Mouse (Mus musculus) embryonic facial prominence, embryonic 13.5 days (tissue): Measurements from ENCODE around the gene Ms4a4b. TPM values are rescaled to one million over a fixed set of nuclear protein-coding genes. Genes with fewer than 3 reads are reported as not detected.
"Not testable (repeated sequence)": the region's sequence is repeated elsewhere in the genome, so short reads cannot be mapped to it uniquely, and the experiment has no call there.

Source experiments
- ATAC-seq: fragments of 200-750 bp; cut with Nextera tagmentation; 2 replicates; pipeline ENCODE4 v1.8.0; 2017; ENCODE audit warnings: low read depth; ENCODE audit not compliant: insufficient number of reproducible peaks, insufficient read depth, low FRiP score, low TSS enrichment
- H3K27ac ChIP-seq: fragments of 300-500 bp; sonication (generic); 2 replicates; pipeline ENCODE4 v1.5.1; 2015; ENCODE audit warnings: moderate library complexity, mild to moderate bottlenecking, inconsistent platforms
- H3K27me3 ChIP-seq: fragments of 300-500 bp; sonication (generic); 2 replicates; pipeline ENCODE4 v1.6.1; 2015; ENCODE audit warnings: mild to moderate bottlenecking, inconsistent platforms
- H3K36me3 ChIP-seq: fragments of 300-500 bp; sonication (generic); 2 replicates; pipeline ENCODE4 v1.6.1; 2015; ENCODE audit warnings: mild to moderate bottlenecking, inconsistent platforms
- H3K4me1 ChIP-seq: fragments of 300-500 bp; sonication (generic); 2 replicates; pipeline ENCODE4 v1.6.1; 2015; ENCODE audit warnings: inconsistent platforms
- H3K4me2 ChIP-seq: fragments of 300-500 bp; sonication (generic); 2 replicates; pipeline ENCODE4 v1.6.1; 2015; ENCODE audit warnings: moderate library complexity, mild to moderate bottlenecking, inconsistent platforms
- H3K4me3 ChIP-seq: fragments of 300-500 bp; sonication (generic); 2 replicates; pipeline ENCODE4 v1.5.1; 2015; ENCODE audit warnings: mild to moderate bottlenecking, inconsistent platforms
- H3K9ac ChIP-seq: fragments of 300-500 bp; sonication (generic); 2 replicates; pipeline ENCODE4 v1.6.1; 2015; ENCODE audit warnings: mild to moderate bottlenecking, inconsistent platforms
- H3K9me3 ChIP-seq: fragments of 300-500 bp; sonication (generic); 2 replicates; pipeline ENCODE4 v1.6.1; 2016; ENCODE audit warnings: inconsistent platforms
- WGBS: fragments of 180-500 bp; shearing (Covaris S2); methylation state at CpG from one replicate; pipeline ENCODE4 v1.1.7; 2015; ENCODE audit warnings: mixed read lengths; 5-methylcytosine and 5-hydroxymethylcytosine counted together
- polyA plus RNA-seq: library from polyadenylated mRNA; unstranded; fragments of >200 nt; fragmentation: Nextera tagmentation; extraction: Ambion mirVana; gene quantifications from 2 replicates; pipeline ENCODE4 v1.2.1, GENCODE M21; 2015

The Ms4a4b gene
- polyA plus RNA-seq, 1 experiment from 2014 or later: 0.13 TPM

GRCm38 (mm10) chr19:11491406-11492189 lies 48.2 kb downstream of the Ms4a4b start:
- H3K4me1 ChIP-seq: no peaks in the 10 kb centered on the region
- no peak overlapping the region for H3K4me3 ChIP-seq
- ATAC-seq: no peak
- H3K9me3 ChIP-seq: no peaks in the 10 kb centered on the region
- H3K36me3 ChIP-seq: no peaks in the 10 kb centered on the region
- H3K4me2 ChIP-seq: no peak overlapping the region
- WGBS: 61% methylated on average over 4 of the region's 4 CpGs
- H3K27ac ChIP-seq: no peak overlapping the region
- H3K9ac ChIP-seq: no peak overlapping the region
- H3K27me3 ChIP-seq: no peaks in the 10 kb centered on the region

GRCm38 (mm10) chr19:11492671-11493070 lies 49.3 kb downstream of the Ms4a4b start:
- Histone ChIP-seq H3K36me3 (no peaks in the 10 kb centered on the region), H3K9me3 (no peaks in the 10 kb centered on the region), H3K4me3 (no peak overlapping the region), H3K27ac (no peak overlapping the region), H3K4me1 (no peaks in the 10 kb centered on the region), H3K9ac (no peak overlapping the region), H3K4me2 (no peak overlapping the region), H3K27me3 (no peaks in the 10 kb centered on the region)
- ATAC-seq: no peak
- 86% methylated on average over 1 of the region's 1 CpGs for WGBS

- H3K36me3 ChIP-seq: no peaks in the 10 kb centered on the region
- no peak overlapping the region for H3K9ac ChIP-seq
- 88% methylated on average over 3 of the region's 3 CpGs for WGBS
- no peaks in the 10 kb centered on the region for H3K9me3 ChIP-seq
- no peak overlapping the region for H3K4me3 ChIP-seq
- H3K4me2 ChIP-seq: no peak overlapping the region
- ATAC-seq: no peak
- H3K27ac ChIP-seq: no peak overlapping the region
- no peaks in the 10 kb centered on the region for H3K27me3 ChIP-seq
- no peaks in the 10 kb centered on the region for H3K4me1 ChIP-seq
These were observed 51.2 kb downstream of the Ms4a4b start for GRCm38 (mm10) chr19:11494519-11494918.

- H3K9ac ChIP-seq: no peak overlapping the region
These were observed 53.0 kb downstream of the Ms4a4b start for GRCm38 (mm10) chr19:11496361-11496760.

GRCm38 (mm10) chr19:11497300-11497699 lies 53.9 kb downstream of the Ms4a4b start:
- not testable (repeated sequence) for H3K9me3 ChIP-seq, H3K9ac ChIP-seq, ATAC-seq, H3K36me3 ChIP-seq, H3K27ac ChIP-seq, H3K4me1 ChIP-seq, H3K4me2 ChIP-seq, H3K4me3 ChIP-seq, H3K27me3 ChIP-seq
- 84% methylated on average over 1 of the region's 1 CpGs for WGBS

More at GRCm38 (mm10) chr19:11496361-11496760, 53.0 kb downstream of the Ms4a4b start:
- Histone ChIP-seq H3K4me1 (no peaks in the 10 kb centered on the region), H3K9me3 (no peaks in the 10 kb centered on the region), H3K4me2 (no peak overlapping the region), H3K27me3 (no peaks in the 10 kb centered on the region), H3K27ac (no peak overlapping the region), H3K4me3 (no peak overlapping the region), H3K36me3 (no peaks in the 10 kb centered on the region)
- no peak for ATAC-seq
- 80% methylated on average over 6 of the region's 6 CpGs for WGBS

- Histone ChIP-seq H3K27me3 (no peaks in the 10 kb centered on the region), H3K4me2 (no peak overlapping the region), H3K4me1 (no peaks in the 10 kb centered on the region), H3K27ac (no peak overlapping the region), H3K9me3 (no peaks in the 10 kb centered on the region), H3K36me3 (no peaks in the 10 kb centered on the region), H3K4me3 (no peak overlapping the region), H3K9ac (no peak overlapping the region)
- no peak for ATAC-seq
- 93% methylated on average over 1 of the region's 1 CpGs for WGBS
These were observed 57.4 kb downstream of the Ms4a4b start for GRCm38 (mm10) chr19:11500796-11501195.

GRCm38 (mm10) chr19:11501326-11501725 lies 58.0 kb downstream of the Ms4a4b start:
- Histone ChIP-seq H3K4me1 (no peaks in the 10 kb centered on the region), H3K36me3 (no peaks in the 10 kb centered on the region), H3K9ac (no peak overlapping the region), H3K9me3 (no peaks in the 10 kb centered on the region), H3K4me2 (no peak overlapping the region), H3K4me3 (no peak overlapping the region), H3K27me3 (no peaks in the 10 kb centered on the region), H3K27ac (no peak overlapping the region)
- WGBS: 85% methylated on average over 4 of the region's 4 CpGs
- no peak for ATAC-seq

- Histone ChIP-seq H3K4me2 (no peak overlapping the region), H3K27ac (no peak overlapping the region), H3K9ac (no peak overlapping the region), H3K4me3 (no peak overlapping the region), H3K9me3 (no peaks in the 10 kb centered on the region), H3K27me3 (no peaks in the 10 kb centered on the region), H3K4me1 (no peaks in the 10 kb centered on the region), H3K36me3 (no peaks in the 10 kb centered on the region)
- 73% methylated on average over 1 of the region's 1 CpGs for WGBS
- ATAC-seq: no peak
These were observed 61.5 kb downstream of the Ms4a4b start for GRCm38 (mm10) chr19:11504857-11505256.

- H3K9me3 ChIP-seq: no peaks in the 10 kb centered on the region
- H3K9ac ChIP-seq: no peak overlapping the region
- 50% methylated on average over 1 of the region's 1 CpGs for WGBS
- H3K27me3 ChIP-seq: no peaks in the 10 kb centered on the region
- no peak overlapping the region for H3K4me3 ChIP-seq
- ATAC-seq: no peak
- H3K27ac ChIP-seq: no peak overlapping the region
- H3K4me1 ChIP-seq: no peaks in the 10 kb centered on the region
- H3K36me3 ChIP-seq: no peaks in the 10 kb centered on the region
- H3K4me2 ChIP-seq: no peak overlapping the region
These were observed 70.1 kb downstream of the Ms4a4b start for GRCm38 (mm10) chr19:11513458-11513857.

GRCm38 (mm10) chr19:11516246-11516645 lies 72.9 kb downstream of the Ms4a4b start, which contains the start of gene Ms4a6b:
Ms4a6b (plus strand) TSS chr19:11516512.
- Histone ChIP-seq H3K9me3 (no peaks in the 10 kb centered on the region), H3K27ac (no peak within 1 kb of the TSS), H3K4me1 (no peaks in the 10 kb centered on the region), H3K27me3 (no peaks in the 10 kb centered on the region), H3K9ac (no peak within 1 kb of the TSS), H3K4me2 (no peak within 1 kb of the TSS), H3K4me3 (no peak within 1 kb of the TSS), H3K36me3 (no peaks in the 10 kb centered on the region)
- ATAC-seq: no peak
